Mouse (Mus musculus) midbrain, postnatal 0 days (tissue): Measurements from ENCODE around the gene Ptpn1. TPM values are rescaled to one million over a fixed set of nuclear protein-coding genes. Genes with fewer than 3 reads are reported as not detected.

Source experiments
- ATAC-seq: fragments of 200-750 bp; cut with Nextera tagmentation; 2 replicates; pipeline ENCODE4 v1.8.0; 2017; ENCODE audit warnings: moderate number of reproducible peaks, mild to moderate bottlenecking, moderate TSS enrichment, moderate library complexity; ENCODE audit not compliant: low FRiP score
- DNase-seq: peaks from one replicate; pipeline ENCODE4 v3.0.0-alpha.2; 2015; ENCODE audit warnings: low spot score
- H3K27ac ChIP-seq: fragments of 300-500 bp; sonication (generic); 2 replicates; pipeline ENCODE4 v1.5.1; 2014; ENCODE audit warnings: low read depth, mild to moderate bottlenecking, low read length, mixed read lengths
- H3K27me3 ChIP-seq: fragments of 300-500 bp; sonication (generic); 2 replicates; pipeline ENCODE4 v1.6.1; 2014; ENCODE audit warnings: low read length, control low read depth, mixed read lengths; ENCODE audit not compliant: insufficient read depth
- H3K36me3 ChIP-seq: fragments of 300-500 bp; sonication (generic); 2 replicates; pipeline ENCODE4 v1.6.1; 2014; ENCODE audit warnings: low read length, control low read depth, mixed read lengths; ENCODE audit not compliant: insufficient read depth
- H3K4me1 ChIP-seq: fragments of 300-500 bp; sonication (generic); 2 replicates; pipeline ENCODE4 v1.6.1; 2014; ENCODE audit warnings: mild to moderate bottlenecking, control low read depth, antibody characterized with exemption, low read length, mixed read lengths; ENCODE audit not compliant: insufficient read depth
- H3K4me2 ChIP-seq: fragments of 300-500 bp; sonication (generic); 2 replicates; pipeline ENCODE4 v1.6.1; 2014; ENCODE audit warnings: low read depth, mild to moderate bottlenecking, low read length, mixed read lengths; ENCODE audit not compliant: poor library complexity, severe bottlenecking
- H3K4me3 ChIP-seq: fragments of 300-500 bp; sonication (generic); 2 replicates; pipeline ENCODE4 v1.5.1; 2014; ENCODE audit warnings: low read depth, mild to moderate bottlenecking, low read length, moderate library complexity
- H3K9ac ChIP-seq: fragments of 300-500 bp; sonication (generic); replicated peaks from 2 replicates; pipeline ENCODE4 v1.6.1; 2014; ENCODE audit warnings: mild to moderate bottlenecking, low read length, moderate library complexity, mixed read lengths; ENCODE audit not compliant: poor library complexity, severe bottlenecking
- H3K9me3 ChIP-seq: fragments of 300-500 bp; sonication (generic); 2 replicates; pipeline ENCODE4 v1.6.1; 2016; ENCODE audit warnings: low read length, control low read depth
- CTCF ChIP-seq: IDR thresholded peaks from 2 replicates; pipeline ENCODE4 v1.5.1; 2016; ENCODE audit warnings: antibody characterized with exemption, mild to moderate bottlenecking
- WGBS: fragments of 180-500 bp; shearing (Covaris S2); extraction: QIAGEN DNeasy Blood & Tissue Kit; methylation state at CpG from one replicate; pipeline ENCODE4 v1.1.7; 2014; 5-methylcytosine and 5-hydroxymethylcytosine counted together
- polyA plus RNA-seq: library from polyadenylated mRNA; unstranded; fragments of >200 nt; fragmentation: Nextera tagmentation; extraction: Ambion mirVana; gene quantifications from 2 replicates; pipeline ENCODE4 v1.2.1, GENCODE M21; 2015
- total RNA-seq: library from RNA; depleted of rRNA; stranded (reverse); fragments of >200 nt; gene quantifications from 2 replicates; pipeline ENCODE4 v1.2.3, GENCODE M21; 2014

Ptpn1 gene
- total and polyA plus RNA-seq, 2 experiments from 2014 or later = 42.7 to 59.1 TPM

- Histone ChIP-seq H3K4me2 (no peak overlapping the region), H3K36me3 (no peaks in the 10 kb centered on the region), H3K4me3 (no peak overlapping the region), H3K27me3 (no peaks in the 10 kb centered on the region), H3K9ac (no peak overlapping the region), H3K27ac (no peak overlapping the region), H3K4me1 (no peaks in the 10 kb centered on the region), H3K9me3 (no peaks in the 10 kb centered on the region)
- 82% methylated on average over 11 of the region's 11 CpGs for WGBS
- TF ChIP-seq CTCF = no peak
- no peak for DNase-seq
- no peak for ATAC-seq
These were observed 28.5 kb upstream of the Ptpn1 start for GRCm38 (mm10) chr2:167903242-167903952.

- H3K9me3 ChIP-seq = no peaks in the 10 kb centered on the region
- H3K27ac ChIP-seq = no peak overlapping the region
- H3K4me2 ChIP-seq = no peak overlapping the region
- no peaks in the 10 kb centered on the region for H3K36me3 ChIP-seq
- H3K27me3 ChIP-seq = no peaks in the 10 kb centered on the region
- TF ChIP-seq CTCF = peak; percentile 17; the same call in 1 of the 2 replicates
- 89% methylated on average over 12 of the region's 12 CpGs for WGBS
- DNase-seq (no peak), ATAC-seq (no peak)
- H3K4me3 ChIP-seq = no peak overlapping the region
- H3K4me1 ChIP-seq = no peaks in the 10 kb centered on the region
- no peak overlapping the region for H3K9ac ChIP-seq
These were observed 27.1 kb upstream of the Ptpn1 start for GRCm38 (mm10) chr2:167904621-167905367.

- 57% methylated on average over 8 of the region's 8 CpGs for WGBS
These were observed 26.3 kb upstream of the Ptpn1 start for GRCm38 (mm10) chr2:167905561-167905960.

GRCm38 (mm10) chr2:167906729-167907128 is 25.1 kb upstream of the Ptpn1 start:
- H3K9me3 ChIP-seq = no peaks in the 10 kb centered on the region
- DNase-seq = no peak
- H3K4me3 ChIP-seq = no peak overlapping the region
- no peak overlapping the region for H3K9ac ChIP-seq
- no peak for ATAC-seq
- H3K4me1 ChIP-seq = no peaks in the 10 kb centered on the region
- TF ChIP-seq CTCF = no peak
- H3K27me3 ChIP-seq = no peaks in the 10 kb centered on the region
- no peak overlapping the region for H3K4me2 ChIP-seq
- no peak overlapping the region for H3K27ac ChIP-seq
- no peaks in the 10 kb centered on the region for H3K36me3 ChIP-seq

More at GRCm38 (mm10) chr2:167905561-167905960, 26.3 kb upstream of the Ptpn1 start:
- ATAC-seq (no peak), DNase-seq (no peak)
- Histone ChIP-seq H3K27ac (no peak overlapping the region), H3K36me3 (no peaks in the 10 kb centered on the region), H3K9ac (no peak overlapping the region), H3K4me1 (no peaks in the 10 kb centered on the region), H3K9me3 (no peaks in the 10 kb centered on the region), H3K4me3 (no peak overlapping the region), H3K27me3 (no peaks in the 10 kb centered on the region), H3K4me2 (no peak overlapping the region)
- TF ChIP-seq CTCF = no peak

- Histone ChIP-seq H3K4me2 (no peak overlapping the region), H3K9ac (no peak overlapping the region), H3K9me3 (no peaks in the 10 kb centered on the region), H3K27me3 (no peaks in the 10 kb centered on the region), H3K4me3 (no peak overlapping the region), H3K27ac (no peak overlapping the region), H3K36me3 (no peaks in the 10 kb centered on the region), H3K4me1 (no peaks in the 10 kb centered on the region)
- WGBS = 77% methylated on average over 11 of the region's 11 CpGs
- TF ChIP-seq CTCF = no peak
- ATAC-seq = no peak
- DNase-seq = no peak
These were observed 22.2 kb upstream of the Ptpn1 start for GRCm38 (mm10) chr2:167909531-167910177.

- Histone ChIP-seq H3K4me3 (no peak overlapping the region), H3K27ac (no peak overlapping the region), H3K27me3 (no peaks in the 10 kb centered on the region), H3K9me3 (no peaks in the 10 kb centered on the region), H3K36me3 (no peaks in the 10 kb centered on the region), H3K9ac (no peak overlapping the region), H3K4me1 (no peaks in the 10 kb centered on the region), H3K4me2 (no peak overlapping the region)
- TF ChIP-seq CTCF = no peak
- ATAC-seq = no peak
- WGBS = 63% methylated on average over 3 of the region's 3 CpGs
- no peak for DNase-seq
These were observed 21.7 kb upstream of the Ptpn1 start for GRCm38 (mm10) chr2:167910178-167910540.
